Mouse (Mus musculus) myocyte (in vitro differentiated cells): Measurements from ENCODE around the gene Gnai1.

Source experiments
- CEBPB ChIP-seq: IDR thresholded peaks from 2 replicates; pipeline ENCODE4 v1.6.1; 2011; ENCODE audit warnings: mild to moderate bottlenecking, moderate library complexity; ENCODE audit not compliant: poor library complexity, insufficient read depth, severe bottlenecking
- MAX ChIP-seq: IDR thresholded peaks from one replicate; pipeline ENCODE4 v1.6.1; 2011; ENCODE audit warnings: low read depth, mild to moderate bottlenecking, control low read depth
- POLR2A ChIP-seq: IDR thresholded peaks from one replicate; pipeline ENCODE4 v1.6.1; 2011; ENCODE audit warnings: low read depth, mild to moderate bottlenecking, control low read depth, moderate library complexity; ENCODE audit not compliant: insufficient read length
- TCF12 ChIP-seq: IDR thresholded peaks from one replicate; pipeline ENCODE4 v1.6.1; 2011; ENCODE audit warnings: mild to moderate bottlenecking, control low read depth; ENCODE audit not compliant: poor library complexity, insufficient read depth, severe bottlenecking
- USF1 ChIP-seq: IDR thresholded peaks from one replicate; pipeline ENCODE4 v1.6.1; 2011; ENCODE audit warnings: low read depth, mild to moderate bottlenecking, control low read depth, moderate library complexity

DNA sequence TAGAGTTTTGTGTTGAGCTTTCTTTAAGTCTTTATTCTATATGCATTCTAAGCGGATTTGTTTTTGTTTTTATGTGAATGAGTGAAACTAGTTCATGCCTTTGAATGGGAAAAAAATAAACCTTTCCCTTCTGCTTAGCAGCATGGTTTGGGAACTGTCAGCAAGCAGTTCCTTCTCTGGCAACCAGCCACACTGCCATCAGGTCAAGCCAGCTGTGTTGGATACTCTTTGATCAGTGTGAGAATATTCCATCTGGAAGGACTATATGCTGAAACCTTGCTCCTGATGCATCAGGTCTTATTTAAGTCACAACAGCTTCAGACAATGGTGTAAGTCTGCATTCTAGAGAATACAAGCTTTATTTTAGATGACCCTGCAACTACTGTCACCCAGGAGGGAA is 139.3 kb downstream of the Gnai1 start:
- no peak for TF ChIP-seq POLR2A
- TF ChIP-seq CEBPB: no peak
- TF ChIP-seq USF1: no peak
- TF ChIP-seq MAX: no peak
- TF ChIP-seq TCF12: no peak
